Mouse (Mus musculus): ENCODE measurements around the gene Cnn2.
"Not testable (repeated sequence)": the region's sequence is repeated elsewhere in the genome, so short reads cannot be mapped to it uniquely, and the experiment has no call there.

Cnn2 gene

GRCm38 (mm10) chr10:80041409-80042060 lies 53.2 kb downstream of the Cnn2 start:
- DNase-seq (ENCODE audit: low spot score): not testable (repeated sequence)

- no peak for DNase-seq (ENCODE audit: low spot score)
These were observed 55.7 kb downstream of the Cnn2 start for GRCm38 (mm10) chr10:80044087-80044486.

- DNase-seq (ENCODE audit: low spot score): not testable (repeated sequence)
These were observed 57.0 kb downstream of the Cnn2 start for GRCm38 (mm10) chr10:80045364-80045763.

All from ovary, postnatal 10 days (tissue).